Mouse (Mus musculus): ENCODE measurements around the gene Zfp362. TPM values are rescaled to one million over a fixed set of nuclear protein-coding genes. Genes with fewer than 3 reads are reported as not detected.

Gene Zfp362
- total RNA-seq, 2 experiments from 2014 or later: 34.7 to 35.5 TPM

DNA sequence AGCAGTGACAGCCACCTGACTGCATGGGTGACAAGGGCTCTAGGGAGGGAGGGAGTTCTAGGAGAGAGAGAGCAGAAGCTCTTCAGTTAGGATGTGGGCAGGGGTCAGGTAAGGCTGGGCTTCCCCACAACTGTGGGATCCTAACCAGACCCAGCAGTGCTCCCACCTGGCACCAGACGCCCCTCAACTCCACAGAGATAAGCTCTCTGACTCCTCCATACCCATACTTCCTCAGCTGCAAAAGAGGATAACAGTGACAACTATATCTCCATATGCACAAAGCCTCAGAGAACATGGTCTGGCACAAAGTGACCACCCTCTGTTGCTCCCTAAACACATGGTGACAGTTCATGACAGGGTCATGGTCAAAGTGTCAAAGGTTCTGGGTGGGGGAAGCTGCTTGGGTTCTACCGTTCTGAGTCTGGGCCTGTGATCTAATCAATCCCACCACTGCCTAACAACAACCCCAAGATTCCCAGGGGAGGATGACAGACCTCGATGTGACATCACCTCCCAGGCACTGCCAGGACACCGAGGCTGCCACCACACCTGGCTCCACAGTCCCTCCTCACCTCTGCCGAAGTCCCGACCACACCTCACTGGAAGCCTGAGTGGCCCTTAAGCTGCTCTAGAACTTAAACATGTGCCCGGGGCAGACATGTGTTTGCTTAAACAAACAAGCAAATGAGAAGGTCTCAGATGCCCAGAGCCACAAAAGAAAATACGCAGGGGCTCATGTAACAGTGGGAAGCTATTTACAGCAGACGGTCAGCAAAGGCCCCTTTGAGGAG is 4.0 kb downstream of the Zfp362 start:
- no peak for DNase-seq (ENCODE audit: low spot score in 2 of 2)

DNA sequence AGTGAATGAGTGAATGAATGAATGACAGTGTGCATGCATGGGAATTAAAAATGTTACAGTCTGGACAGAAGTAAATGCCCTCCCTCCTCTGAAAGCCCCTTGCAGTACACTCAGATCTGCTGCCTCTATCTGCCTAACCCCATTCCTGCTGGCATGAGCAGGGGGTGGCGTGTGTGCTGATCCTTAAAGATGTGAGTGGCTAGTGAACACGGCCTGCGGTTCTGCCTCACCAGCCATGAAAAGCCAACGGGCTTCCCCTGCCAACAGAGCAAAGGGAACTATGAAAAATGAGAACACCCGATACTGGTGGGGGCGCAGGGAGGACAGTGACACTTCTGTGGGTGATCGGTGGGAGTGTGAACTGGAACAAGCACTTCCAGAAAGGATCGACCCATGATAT is 9.1 kb downstream of the Zfp362 start:
- DNase-seq (ENCODE audit: low spot score in 2 of 2): no peak

DNA sequence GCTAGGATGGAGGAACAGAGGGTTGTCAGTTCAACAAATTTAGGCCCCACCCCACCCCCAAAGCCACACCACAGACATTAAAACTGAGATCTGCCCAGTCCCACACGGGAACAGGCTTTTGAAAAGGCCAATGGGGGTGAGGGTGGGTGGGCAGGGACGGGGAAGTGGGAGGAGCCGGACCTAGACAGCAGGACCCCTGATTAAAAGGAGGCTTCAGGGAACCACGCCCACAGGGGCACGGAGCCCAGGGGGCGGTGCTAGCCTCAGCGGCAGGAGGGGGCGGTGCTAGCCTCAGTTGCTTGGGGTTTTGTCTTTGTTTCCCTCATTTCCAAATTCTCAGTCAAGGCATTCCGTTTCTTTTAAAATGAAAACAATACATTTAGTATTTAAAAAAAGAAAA is 10.2 kb downstream of the Zfp362 start:
- no peak for DNase-seq (ENCODE audit: low spot score in 2 of 2)

DNA sequence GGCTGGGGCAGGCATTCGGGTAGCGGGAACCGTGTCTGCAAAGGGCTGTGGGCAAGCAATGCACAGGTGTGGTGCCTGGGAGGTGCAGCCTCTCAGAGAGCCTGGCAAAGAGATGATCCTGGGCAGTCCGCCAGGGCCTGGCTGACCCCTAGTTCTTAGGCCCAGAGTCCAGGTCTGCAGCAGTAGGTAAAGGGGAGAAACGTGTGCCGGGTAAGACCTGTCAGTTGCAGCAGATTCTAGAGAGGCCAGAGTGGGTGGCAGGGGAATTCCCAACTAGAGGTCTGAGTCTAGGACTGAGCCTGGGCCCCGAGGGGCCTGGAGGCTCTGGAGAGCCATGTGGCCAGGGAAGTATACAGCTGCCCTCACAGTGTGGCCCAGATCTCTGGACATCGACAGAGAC is 11.6 kb downstream of the Zfp362 start:
- no peak for DNase-seq (ENCODE audit: low spot score in 2 of 2)

DNA sequence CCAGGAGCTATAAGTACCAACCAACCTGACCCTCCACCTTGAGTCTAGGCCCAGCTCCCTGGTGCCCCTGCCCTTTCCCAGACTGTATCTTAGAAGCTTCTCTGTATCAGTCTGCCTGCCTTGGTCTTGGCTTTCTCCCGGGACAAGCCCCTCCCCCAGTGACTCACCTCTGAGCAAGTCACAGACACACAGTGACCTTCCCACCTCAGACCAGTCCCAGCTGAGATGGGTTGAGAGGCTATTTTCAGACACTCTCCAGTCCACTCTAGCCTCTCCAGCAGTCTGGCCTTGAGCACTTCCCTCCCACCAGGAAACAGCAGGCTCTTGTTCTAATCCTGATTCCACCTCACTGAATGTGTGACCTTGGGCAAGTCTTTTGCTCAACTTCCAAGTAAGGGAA is 12.1 kb downstream of the Zfp362 start:
- DNase-seq (ENCODE audit: low spot score in 2 of 2): no peak

DNA sequence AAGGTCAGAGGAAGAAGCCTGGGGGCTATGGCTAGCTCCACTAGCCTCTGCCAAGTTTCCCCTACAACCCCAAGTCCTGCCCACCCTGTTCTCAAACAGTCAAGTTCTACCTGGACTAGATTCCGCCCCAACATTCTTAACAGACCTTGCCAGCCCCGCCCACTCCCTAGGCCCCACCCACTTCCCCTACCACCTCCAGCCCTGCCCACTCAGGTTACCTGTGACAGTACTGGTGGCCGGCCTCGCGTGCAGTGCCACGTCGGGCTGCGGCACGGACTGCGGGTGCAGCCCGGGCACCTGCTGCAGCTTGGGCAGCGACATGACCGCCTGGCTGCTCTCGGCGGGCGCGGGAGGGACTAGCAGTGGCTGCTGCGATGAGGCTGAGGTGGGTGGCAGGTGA is 16.2 kb downstream of the Zfp362 start:
- no peak for DNase-seq (ENCODE audit: low spot score in 2 of 2)

DNA sequence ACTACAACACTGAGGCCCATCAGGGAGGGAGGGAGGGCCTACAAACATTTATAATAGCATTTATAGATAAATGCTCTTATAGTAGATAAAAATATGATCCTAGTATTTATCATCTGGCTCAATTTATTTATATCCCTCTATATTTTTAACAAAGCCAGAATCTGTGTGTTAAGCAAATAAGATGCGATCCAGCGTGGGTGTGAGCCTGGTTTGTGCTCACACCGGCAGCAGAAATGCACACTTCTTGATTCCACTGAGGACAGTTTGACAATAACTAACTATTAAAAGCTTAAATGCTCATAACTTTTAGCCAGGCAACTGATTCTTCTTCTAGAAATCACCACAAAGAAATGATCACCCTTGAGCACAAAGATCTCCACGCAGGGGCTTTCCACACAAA is 17.7 kb downstream of the Zfp362 start:
- DNase-seq (ENCODE audit: low spot score in 2 of 2): no peak

DNA sequence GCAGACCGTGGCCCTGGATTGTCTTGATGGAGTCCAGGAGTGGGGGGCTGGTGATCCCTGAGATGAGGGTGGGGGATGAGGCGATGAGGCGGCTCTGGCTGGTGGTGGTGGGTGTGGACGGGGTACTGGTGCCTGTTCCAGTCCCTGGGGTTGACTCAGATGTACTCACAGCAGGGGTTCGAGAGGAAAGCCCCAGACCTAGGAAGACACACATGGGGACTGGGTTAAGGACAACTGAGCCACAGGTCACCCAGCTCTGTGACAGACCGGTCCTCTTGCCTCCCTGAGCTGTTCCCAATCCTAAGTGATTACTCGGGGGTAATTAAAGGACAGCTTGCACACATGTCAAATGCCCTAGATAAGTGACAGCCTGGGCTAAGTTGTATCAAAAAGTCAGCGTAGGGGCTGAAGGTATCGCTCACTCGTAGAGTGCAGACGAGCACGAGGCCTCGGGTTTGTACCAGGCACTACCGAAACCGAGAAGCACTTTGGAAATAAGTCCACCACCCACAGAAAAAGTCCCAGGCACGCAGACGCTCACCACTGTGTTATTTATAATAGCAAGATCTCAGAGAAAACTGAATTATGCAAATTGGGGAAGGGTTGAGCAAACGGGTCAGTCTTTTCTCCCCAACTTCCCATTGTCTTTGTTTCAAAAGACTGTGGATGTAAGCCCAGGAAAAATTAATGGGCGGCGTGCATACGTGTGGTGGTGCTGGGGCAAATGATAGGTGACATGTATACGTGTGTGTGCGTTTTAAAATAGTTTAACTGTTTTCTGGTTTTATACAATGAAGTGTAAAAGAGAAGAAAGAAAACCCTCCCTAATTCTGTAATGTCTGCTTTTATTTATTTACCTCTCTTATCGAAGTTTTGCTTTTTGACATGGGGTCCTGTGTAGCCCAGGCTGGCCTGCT is 18.6 kb downstream of the Zfp362 start:
- DNase-seq (ENCODE audit: low spot score in 2 of 2): no peak

DNA sequence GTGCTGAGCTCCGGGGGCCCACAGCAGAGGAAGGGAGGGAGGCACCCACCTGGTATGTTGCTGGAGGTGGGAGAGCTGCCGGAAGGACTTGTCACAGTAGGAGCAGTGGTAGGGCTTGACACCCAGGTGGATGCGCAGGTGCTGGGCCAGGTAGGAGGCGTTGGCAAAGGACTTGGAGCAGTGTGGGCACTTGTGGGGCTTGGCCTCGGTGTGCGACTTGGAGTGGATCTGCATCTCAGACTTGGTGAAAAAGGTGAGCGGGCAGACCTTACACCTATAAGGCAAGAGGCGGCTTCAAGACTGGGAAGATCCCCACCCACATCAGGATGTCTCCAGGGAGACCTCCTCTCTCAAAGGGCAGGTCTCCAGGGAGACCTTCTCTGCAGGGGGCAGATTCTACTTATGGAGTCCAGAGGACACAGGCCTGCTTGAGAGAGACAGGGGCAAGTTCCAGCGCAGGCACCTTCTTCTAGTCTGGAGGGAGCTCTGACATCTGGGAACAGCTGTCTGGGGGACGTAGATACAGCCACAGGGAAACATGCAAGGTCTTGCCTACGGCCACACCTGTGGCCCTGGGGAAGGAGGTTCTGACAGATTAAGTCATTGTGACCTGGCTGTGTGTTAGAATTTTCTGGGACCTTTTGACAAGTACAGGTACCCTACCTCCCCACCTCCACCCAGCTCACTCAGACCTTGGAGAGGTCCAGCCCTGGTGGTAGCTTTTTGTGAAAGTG is 19.8 kb downstream of the Zfp362 start:
- no peak for DNase-seq (ENCODE audit: low spot score in 2 of 2)

DNA sequence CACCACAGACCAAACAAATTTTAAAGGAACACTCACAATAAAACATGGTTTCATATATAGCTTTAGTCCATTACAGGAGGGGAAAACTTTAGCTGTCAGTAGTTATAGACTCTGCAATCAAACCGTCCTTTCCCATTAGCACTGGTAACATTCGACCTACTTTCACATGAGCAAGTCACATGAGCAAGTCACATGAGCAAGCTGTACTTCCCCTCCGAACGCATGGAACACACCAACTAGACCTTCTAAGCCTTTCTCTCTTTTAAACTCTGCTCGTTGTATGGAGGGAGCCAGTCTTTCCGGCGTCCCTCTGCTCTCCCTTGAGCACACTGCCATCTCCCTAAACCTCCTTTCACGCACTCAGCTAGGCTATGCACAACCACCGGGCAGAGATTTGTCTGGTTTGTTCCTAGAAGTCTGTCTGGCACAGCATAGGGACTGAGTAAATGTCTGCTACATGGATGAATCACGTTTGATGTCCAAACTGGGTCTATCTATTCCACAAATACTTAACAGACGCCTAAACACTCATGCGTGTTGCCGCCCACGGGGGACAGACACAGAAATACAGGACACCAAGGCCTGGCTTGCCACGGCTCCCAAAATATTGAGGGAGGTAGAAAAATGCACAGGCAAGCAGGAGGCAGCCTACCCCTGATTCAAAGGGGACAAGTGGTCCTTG is 20.8 kb downstream of the Zfp362 start:
- DNase-seq (ENCODE audit: low spot score in 2 of 2): no peak

DNA sequence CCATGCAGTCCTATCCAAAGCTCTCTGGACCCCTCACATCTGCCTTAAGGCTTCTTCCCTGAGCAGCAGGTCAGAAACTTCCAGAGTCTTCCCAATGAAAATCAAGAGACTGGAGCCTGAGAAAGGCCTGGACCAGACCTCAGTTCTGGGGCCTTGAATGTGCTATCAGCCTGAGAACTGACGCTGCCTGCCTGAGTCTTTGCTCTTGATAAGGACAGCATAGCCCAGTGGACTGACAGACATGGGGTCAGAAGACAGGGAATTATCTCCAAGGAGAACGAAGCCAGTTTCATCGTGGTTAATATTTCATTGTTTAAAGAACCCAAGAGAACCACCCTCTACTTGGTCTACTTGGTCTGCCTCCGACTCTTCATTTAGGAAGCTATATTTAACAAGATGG is 23.2 kb downstream of the Zfp362 start:
- no peak for DNase-seq (ENCODE audit: low spot score in 2 of 2)

DNA sequence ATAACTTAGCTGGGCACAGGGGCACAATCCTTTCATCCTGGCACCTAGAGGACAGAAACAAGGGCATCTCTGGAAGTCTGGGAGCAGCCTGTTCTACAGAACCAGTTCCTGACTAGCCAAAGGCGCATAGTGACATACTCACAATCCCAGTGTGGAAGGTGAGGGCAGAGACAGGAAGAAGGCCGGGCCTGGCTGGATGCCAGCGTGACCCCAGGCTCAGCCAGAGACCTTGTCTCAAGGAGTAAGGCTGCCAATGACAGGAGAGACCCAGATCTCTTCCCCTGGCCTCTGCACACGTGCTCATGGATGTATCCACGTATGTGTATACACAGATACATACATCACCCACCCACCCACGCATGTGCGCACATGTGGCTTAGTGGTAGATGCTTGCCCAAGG is 23.8 kb downstream of the Zfp362 start:
- no peak for DNase-seq (ENCODE audit: low spot score in 2 of 2)

DNA sequence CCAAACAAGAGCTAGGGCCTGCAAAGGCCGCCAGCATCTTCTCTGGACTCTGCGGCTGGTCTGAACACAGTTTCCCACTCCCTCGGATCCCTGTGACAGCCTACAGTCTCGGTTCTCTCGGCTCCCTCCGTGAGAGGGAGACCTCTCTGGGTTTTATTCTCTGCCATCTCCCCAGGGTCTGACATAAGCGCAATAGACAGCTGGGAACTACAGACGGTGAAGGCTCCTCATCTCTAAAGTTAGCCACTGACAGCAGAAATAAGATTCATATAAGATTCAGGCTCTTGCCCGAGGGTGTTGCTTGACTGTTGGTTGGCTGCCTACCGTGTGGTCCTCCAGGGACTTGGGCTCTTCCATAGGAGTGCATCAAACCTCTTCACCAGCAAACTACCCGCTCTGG is 28.3 kb downstream of the Zfp362 start:
- no peak for DNase-seq (ENCODE audit: low spot score in 2 of 2)

DNA sequence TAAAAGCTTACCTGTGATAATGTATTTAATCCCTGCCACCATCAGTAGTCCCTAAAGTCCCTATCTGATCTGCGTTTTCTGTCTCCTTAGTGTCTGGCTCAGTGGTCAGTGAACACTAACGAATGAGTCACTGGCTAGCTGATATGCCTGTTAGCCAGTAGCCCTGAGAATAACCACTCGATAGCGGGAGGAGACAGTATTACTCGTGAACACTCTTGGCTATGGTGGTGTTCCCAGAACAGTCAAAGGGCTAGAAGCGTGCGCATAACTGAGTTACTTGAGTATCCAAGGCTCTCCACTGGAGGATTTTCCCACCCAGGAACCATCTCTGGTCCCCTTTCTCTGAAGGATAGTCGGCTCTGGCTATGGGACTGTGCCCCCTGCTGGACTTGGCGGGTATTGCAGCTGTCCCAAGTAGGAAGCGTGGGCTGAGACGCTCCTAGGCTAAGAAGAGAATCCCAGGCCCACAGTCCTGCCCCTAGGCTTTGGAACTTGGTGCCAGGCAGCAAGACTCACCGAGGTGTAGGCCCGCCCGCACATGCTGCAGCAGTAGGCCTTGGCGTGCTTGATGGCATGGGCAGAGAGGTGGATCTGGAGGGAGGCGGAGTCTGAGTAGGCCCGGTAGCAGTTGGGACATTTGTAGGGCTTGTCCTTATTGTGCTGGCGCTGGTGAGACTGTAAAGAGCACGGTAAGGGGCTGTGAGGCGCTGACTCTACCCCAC is 29.1 kb downstream of the Zfp362 start:
- peak; percentile 66 to 67 for DNase-seq (ENCODE audit: low spot score in 2 of 2)

DNA sequence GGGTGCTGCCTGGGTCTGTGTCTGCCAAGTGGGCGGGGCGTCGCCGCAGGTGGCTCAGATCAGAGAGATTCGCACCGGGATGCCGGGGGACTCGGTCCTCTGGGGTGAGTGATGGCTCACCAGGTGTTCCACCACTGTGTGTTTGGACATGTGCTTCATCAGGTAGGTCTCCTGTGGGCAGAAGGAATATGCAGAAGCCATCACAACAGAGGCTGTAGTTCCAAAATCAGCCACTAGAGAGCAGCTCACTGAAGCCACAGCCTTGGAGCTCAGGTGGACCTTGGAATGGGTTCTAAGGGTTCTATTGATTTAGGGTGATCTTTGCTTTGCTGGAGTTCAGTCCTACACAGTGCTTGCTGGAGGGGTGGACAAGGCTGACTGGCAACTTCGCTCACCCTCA is 31.4 kb downstream of the Zfp362 start:
- peak; percentile 40 to 50 for DNase-seq (ENCODE audit: low spot score in 2 of 2)

DNA sequence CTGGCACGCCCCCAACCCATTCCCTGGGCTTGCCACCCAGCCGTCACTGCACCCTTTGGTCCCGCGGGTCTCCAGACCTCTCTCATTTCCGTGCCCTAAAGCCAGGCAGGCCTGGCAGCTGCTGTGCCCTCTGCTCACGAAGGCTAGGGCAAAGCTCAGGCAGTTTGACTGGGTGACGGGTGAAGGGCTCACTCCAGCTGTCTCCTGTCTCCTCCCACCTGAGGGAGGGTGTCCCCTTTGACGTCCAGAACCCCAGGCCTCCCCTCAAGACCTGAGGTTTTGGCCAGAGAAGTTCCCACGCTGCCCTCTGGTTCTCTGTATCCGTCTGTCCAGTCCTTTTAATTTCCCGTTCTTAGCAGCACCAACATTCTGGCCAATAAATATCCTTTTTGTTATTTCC is 32.0 kb downstream of the Zfp362 start:
- no peak for DNase-seq (ENCODE audit: low spot score in 2 of 2)

DNA sequence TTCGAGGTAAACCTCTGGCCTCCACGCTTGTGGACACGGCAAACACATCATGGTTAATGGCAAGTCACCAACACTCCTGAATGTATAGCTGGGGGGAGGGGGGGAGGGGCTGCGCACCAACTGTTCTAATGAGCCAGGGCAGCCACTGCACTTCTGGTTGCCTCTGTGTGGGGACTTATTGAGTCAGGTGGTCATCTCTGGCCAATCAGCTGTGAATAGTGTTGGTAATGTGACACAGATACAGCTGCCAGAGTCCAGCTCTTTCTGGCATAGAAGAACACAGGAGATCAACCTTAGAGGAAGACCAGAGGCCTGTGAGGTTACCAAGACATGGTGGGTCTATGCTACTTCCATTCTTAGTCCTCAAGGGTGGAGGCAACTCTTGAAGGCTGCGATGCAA is 35.1 kb downstream of the Zfp362 start:
- no peak for DNase-seq (ENCODE audit: low spot score in 2 of 2)

DNA sequence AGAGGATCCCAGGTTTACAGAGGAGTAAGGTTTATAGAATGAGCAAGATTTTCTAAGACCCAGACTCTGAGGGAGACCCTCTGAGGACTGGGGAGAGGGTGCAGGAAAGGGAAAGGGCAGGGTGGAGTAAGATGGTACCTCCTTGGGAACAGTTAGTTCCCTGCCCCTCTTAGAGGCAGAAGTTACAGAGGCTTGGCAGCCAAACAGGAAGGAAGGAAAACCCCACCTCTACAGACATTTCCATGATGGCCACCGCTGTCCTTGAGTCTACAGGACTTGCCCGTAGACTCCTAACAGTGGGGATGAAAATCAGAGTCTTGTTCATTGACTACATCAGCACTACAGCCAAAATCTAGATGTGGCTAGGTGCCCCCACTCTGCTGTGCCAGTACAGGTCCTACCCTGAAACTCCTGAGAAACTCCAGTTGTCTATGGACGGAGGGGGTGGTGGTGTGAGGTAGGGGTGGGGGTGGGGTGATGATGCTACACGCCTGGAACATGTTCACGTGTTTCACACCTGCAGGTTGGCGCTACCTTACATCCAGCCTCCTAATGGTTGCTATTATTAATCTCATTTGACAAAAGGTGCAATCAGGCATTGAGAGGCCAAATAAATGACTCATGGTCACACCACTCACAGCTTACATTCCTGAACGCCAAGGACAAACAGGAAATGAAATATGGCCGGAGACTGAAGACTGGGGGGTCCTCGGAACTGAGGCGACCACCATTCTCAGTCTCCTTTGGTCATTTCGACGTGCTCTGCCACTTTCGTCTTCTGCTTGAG is 36.1 kb downstream of the Zfp362 start:
- no peak for DNase-seq (ENCODE audit: low spot score in 2 of 2)

DNA sequence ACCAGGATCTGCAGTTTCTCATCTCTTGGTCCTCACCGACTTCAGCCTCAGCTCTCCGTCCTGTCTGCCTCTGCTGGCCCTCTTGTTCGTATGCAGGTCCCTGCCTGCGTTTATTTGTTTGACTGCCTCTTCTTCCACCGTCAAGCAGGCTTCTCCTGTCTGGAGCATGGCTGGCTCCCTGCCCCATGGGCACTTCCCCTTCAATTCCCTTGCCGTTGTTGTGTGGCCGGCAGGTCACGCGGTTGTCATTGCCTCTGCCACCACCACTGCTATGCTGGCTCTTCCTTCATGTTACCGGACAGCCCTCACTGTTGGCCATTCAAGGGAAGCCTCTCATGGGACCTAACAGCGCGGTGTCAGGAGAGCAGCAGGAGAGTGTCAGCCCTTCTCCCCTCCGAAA is 37.7 kb downstream of the Zfp362 start:
- DNase-seq (ENCODE audit: low spot score in 2 of 2): no peak

DNA sequence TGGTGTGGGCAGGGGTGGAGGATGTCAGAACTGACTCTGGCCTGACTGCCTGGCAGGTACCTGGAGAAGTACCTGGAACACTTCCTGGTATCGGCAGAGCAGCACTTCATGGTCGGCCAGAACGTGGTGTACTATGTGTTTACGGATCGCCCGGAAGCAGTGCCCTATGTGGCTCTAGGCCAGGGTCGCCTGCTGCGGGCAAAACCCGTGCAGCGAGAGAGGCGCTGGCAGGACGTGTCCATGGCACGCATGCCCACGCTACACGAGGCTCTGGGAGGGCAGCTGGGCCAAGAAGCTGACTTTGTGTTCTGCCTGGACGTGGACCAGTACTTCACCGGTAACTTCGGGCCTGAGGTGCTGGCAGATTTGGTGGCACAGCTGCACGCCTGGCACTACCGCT is 38.9 kb downstream of the Zfp362 start:
- no peak for DNase-seq (ENCODE audit: low spot score in 2 of 2)

Measured in layer of hippocampus, postnatal 14 days (tissue).